Mouse (Mus musculus): ENCODE results near the gene Gpr179. TPM values are rescaled to one million over a fixed set of nuclear protein-coding genes. Genes with fewer than 3 reads are reported as not detected.
"Not testable (repeated sequence)": the region's sequence is repeated elsewhere in the genome, so short reads cannot be mapped to it uniquely, and the experiment has no call there.

Gene Gpr179
- polyA plus RNA-seq, 1 experiment from 2014 or later: 0.16 TPM

DNA sequence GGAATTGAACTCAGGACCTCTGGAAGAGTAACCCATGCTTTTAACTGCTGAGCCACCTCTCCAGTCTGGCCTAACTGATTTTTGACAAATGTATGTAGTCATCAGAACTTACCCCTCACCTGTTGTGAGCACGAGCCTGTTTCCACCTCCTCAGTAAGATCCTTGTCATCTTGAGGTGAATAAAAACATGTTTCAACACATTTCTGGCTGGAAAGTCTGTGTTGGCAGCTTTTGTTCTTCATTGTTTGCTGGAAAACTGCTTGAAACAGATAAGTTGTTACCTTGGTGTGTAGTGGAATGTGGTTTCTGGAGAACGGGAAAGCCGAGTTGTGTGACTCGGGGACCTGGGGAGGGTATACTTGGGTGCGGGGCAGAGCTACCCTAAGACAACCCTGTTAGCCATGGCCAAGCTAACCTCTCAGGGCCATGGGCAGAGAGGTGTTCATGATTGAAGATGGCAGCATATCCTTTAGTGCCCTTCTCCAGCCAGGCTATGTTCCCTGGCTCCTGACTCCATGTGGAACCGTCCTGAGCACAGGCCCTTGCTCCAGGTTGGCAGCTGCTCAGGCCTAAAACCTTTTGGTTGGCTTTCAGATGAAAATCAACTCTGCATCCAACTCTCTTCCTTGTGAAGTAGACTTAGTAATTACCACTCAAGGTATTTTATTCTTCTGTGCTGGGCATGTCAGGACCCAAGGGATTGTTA is 20.4 kb upstream of the Gpr179 start:
- no peak overlapping the region for H3K4me2 ChIP-seq
- peaks cover 18% of the 10 kb centered on the region for H3K4me1 ChIP-seq (replicated peaks)
- ATAC-seq (ENCODE audit: low FRiP score): no peak
- peaks cover 42% of the 10 kb centered on the region for H3K36me3 ChIP-seq
- 91% methylated on average over 6 of the region's 6 CpGs for WGBS
- H3K4me3 ChIP-seq: no peak overlapping the region
- 0 out of 2 replicates have a peak overlapping the region, but pooled peaks have one; percentile 13 for H3K9ac ChIP-seq
- no peaks in the 10 kb centered on the region for H3K9me3 ChIP-seq
- no peaks in the 10 kb centered on the region for H3K27me3 ChIP-seq
- 0 out of 2 replicates have a peak overlapping the region, but pooled peaks have one; percentile 8 for H3K27ac ChIP-seq

DNA sequence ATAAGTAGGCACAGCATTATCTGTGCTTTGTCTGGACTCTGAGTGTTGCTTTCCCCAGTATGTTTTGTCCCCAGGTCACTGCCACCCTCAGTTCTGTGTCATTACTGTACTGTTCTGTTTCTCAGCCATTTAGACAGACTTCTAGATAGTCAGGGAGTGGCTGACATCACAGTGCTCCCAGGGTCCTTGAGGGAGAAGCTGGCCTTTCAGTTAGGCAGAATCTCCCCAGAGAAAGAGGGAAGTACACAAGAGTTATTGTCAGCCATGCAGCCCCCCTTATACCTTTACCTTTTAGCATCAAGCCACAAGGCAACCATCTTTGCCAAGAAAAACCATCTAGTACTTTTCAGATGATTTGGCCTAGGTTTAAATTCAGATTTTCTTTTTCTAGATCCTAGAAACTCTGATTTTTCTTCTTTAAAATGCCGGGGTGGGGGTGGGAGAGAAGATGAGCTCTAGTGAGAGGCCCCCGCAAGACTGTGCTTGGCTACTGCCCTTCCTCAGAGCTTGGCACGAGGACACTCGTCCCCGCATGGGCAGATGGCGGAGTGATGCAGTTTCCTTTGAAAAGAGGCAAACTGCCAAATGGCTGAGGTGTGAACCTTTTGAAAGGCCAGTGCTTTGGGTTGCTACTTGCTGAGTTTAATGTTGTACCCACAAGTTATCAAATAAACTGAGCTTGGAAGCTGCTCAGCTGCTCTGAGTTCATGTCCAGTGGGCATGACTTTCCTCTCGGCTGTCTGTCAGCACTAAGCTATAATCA is 18.6 kb upstream of the Gpr179 start:
- Histone ChIP-seq H3K4me3 (no peak overlapping the region), H3K4me2 (no peak overlapping the region), H3K9ac (no peak overlapping the region), H3K27me3 (no peaks in the 10 kb centered on the region), H3K27ac (peak overlapping the region; percentile 40; the same call in 1 of the 2 replicates), H3K9me3 (no peaks in the 10 kb centered on the region), H3K36me3 (peaks cover 24% of the 10 kb centered on the region), H3K4me1 (replicated peaks) (peaks cover 34% of the 10 kb centered on the region)
- no peak for ATAC-seq (ENCODE audit: low FRiP score)
- 80% methylated on average over 7 of the region's 7 CpGs for WGBS

DNA sequence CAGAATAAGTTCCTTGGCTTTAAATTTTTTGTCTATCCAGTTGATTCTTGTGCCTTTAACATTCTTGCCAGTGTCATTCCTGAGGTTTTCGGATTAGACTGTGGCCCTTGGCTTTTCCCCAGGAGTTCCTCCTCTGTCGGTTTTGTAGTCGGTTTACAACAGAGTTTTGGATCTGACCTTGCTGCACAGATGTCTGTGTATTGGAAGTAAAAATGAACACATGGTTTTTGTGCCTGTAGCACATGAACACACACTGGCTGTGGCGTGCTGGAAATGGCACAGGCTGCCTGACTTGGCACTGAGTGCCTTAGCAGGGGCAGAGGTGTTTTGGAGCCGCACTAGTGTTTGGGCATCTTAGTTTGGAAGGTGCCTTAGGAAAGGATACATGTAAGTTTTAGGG is 16.6 kb upstream of the Gpr179 start:
- no peak overlapping the region for H3K4me2 ChIP-seq
- no peak for ATAC-seq (ENCODE audit: low FRiP score)
- H3K4me3 ChIP-seq: no peak overlapping the region
- H3K9me3 ChIP-seq: no peaks in the 10 kb centered on the region
- no peak overlapping the region for H3K9ac ChIP-seq
- peaks cover 9% of the 10 kb centered on the region; the same call in 1 of the 2 replicates for H3K36me3 ChIP-seq
- peaks cover 54% of the 10 kb centered on the region for H3K4me1 ChIP-seq (replicated peaks)
- H3K27ac ChIP-seq: no peak overlapping the region
- H3K27me3 ChIP-seq: no peaks in the 10 kb centered on the region
- WGBS: 92% methylated on average over 5 of the region's 5 CpGs

DNA sequence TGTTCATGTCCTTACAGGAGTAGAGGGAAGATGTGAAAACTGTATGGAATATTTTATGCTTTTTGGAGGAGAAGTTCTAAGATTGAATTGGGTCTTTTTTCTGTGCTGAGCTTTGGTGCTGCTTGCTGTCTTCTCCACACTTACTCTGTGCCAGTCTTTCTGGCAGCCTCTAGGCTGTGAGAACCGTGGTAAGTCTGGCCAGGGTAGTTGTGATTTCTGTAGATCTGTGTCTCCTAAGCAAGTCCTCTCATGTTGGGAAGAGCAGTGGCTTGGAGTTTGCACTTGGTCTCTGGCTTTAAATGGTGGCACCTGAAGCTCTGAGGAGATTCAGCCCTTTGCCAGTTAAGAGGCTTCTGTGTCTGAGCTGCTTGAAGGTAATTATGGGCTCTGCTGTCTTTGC is 13.7 kb upstream of the Gpr179 start:
- Histone ChIP-seq H3K27me3 (no peaks in the 10 kb centered on the region), H3K9ac (peak overlapping the region; percentile 100), H3K4me3 (peak overlapping the region; percentile 100), H3K27ac (peak overlapping the region; percentile 60), H3K9me3 (no peaks in the 10 kb centered on the region), H3K36me3 (0 out of 2 replicates have a peak, but pooled peaks cover 4% of the 10 kb centered on the region), H3K4me1 (replicated peaks) (peaks cover 57% of the 10 kb centered on the region), H3K4me2 (peak overlapping the region; percentile 98)
- 73% methylated on average over 1 of the region's 1 CpGs for WGBS
- ATAC-seq (ENCODE audit: low FRiP score): no peak

DNA sequence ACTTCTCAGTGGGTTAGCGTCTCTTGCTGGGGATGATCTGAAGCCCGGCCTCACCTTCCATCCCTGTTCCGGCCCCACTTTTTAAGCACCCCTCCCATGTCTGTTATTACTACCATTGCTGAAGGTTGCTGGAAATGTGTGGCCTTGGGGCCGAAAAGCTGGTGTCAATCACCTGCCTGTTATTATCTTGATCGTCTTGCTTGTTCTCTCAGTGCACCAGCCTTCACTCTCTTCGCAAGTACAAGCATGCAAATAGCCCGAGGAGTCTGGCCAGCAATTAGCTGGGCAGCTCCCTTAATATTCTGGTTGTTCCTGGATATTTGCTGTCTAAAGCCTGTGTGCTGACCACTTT is 11.7 kb upstream of the Gpr179 start:
- no peak for ATAC-seq (ENCODE audit: low FRiP score)
- Histone ChIP-seq H3K27me3 (no peaks in the 10 kb centered on the region), H3K9ac (peak overlapping the region; percentile 100), H3K4me2 (peak overlapping the region; percentile 98), H3K36me3 (0 out of 2 replicates have a peak, but pooled peaks cover 4% of the 10 kb centered on the region), H3K27ac (no peak overlapping the region), H3K4me1 (replicated peaks) (peaks cover 52% of the 10 kb centered on the region), H3K9me3 (no peaks in the 10 kb centered on the region), H3K4me3 (peak overlapping the region; percentile 100)
- WGBS: 0% methylated on average over 7 of the region's 7 CpGs

DNA sequence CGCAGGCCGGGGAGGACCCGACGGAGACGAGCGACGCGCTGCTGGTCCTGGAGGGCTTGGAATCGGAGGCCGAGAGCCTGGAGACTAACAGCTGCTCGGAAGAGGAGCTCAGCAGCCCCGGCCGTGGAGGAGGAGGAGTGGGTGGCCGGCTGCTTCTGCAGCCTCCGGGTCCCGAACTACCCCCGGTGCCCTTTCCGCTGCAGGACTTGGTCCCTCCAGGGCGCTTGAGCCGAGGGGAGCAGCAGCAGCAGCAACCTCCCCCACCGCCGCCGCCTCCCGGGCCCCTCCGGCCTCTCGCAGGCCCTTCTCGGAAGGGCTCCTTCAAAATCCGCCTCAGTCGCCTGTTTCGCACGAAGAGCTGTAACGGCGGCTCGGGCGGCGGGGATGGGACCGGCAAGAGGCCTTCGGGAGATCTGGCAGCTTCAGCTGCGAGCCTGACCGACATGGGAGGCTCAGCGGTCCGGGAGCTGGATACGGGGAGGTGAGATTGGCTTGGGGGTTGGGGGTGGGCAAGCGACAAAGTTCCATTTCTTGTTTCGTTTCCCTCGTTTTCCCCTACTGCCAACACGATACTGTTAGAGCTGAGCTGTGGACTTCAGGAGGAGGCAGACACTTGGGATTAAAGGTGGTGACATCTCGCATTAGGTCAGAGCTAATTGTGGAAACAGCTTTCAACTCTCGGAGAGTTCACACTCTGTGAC is 11.2 kb upstream of the Gpr179 start:
- H3K4me3 ChIP-seq: peak overlapping the region; percentile 100
- H3K27ac ChIP-seq: peak overlapping the region; percentile 90
- peak overlapping the region; percentile 100 for H3K9ac ChIP-seq
- peak overlapping the region; percentile 98 for H3K4me2 ChIP-seq
- peaks cover 46% of the 10 kb centered on the region for H3K4me1 ChIP-seq (replicated peaks)
- WGBS: 1% methylated on average over 48 of the region's 49 CpGs
- H3K27me3 ChIP-seq: no peaks in the 10 kb centered on the region
- 0 out of 2 replicates have a peak, but pooled peaks have one; percentile 2 for ATAC-seq (ENCODE audit: low FRiP score)
- 0 out of 2 replicates have a peak, but pooled peaks cover 4% of the 10 kb centered on the region for H3K36me3 ChIP-seq
- H3K9me3 ChIP-seq: no peaks in the 10 kb centered on the region

DNA sequence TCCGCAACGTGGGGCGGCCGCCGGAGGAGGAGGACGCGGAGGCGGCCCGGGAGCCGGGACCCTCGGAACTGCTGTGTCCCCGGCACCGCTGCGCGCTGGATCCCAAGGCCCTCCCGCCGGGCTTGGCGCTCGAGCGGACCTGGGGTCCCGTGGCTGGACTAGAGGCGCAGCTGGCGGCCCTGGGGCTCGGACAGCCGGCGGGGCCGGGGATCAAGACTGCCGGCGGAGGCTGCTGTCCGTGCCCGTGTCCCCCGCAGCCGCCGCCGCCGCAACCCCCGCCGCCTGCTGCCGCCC is 10.7 kb upstream of the Gpr179 start:
- under 1% methylated on average over 36 of the region's 39 CpGs for WGBS

DNA sequence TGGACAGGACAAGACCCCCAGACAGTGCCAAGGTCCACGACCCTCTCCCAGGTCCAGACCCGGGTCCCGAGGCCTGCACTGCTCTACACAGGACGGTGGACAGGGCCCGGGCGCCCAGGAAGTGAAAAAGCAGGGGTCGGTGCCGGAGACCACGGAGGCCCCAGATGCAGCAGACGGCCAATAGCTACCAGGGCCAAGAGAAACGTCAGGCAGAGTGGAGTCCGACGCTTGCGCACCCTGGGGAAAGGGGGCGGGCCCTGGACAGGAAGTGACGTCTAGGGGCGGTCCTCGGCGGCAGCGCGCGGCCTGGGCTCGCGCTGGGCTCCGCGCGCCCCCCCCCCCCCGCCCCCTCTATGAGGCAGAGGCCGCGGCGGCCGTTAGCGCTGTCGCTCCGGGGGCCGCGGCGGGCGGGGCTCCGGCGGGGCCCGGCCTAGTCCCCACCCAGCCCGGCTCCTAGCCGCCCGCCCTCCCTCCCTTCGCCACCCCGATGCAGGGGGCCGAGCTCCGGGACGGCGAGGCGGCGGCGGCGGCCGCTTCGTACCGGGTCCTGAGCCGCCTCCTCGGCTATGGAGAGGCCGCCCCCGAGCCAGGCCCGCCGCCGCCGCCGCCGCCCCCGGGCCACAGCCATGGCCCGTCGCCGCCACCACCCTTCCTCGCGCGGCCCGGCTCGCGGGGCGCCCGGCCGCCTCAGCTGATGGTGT is 10.2 kb upstream of the Gpr179 start, which contains the start of gene Socs7:
Gene Socs7 (plus strand): TSS at position 604 of the 701 bp plus-strand sequence.
- WGBS: 2% methylated on average over 34 of the region's 81 CpGs
- Histone ChIP-seq H3K9me3 (no peaks in the 10 kb centered on the region), H3K27me3 (no peaks in the 10 kb centered on the region)

More for the DNA sequence above, 10.7 kb upstream of the Gpr179 start:
- H3K27ac ChIP-seq: peak overlapping the region; percentile 90
- peak overlapping the region; percentile 100 for H3K9ac ChIP-seq
- peaks cover 44% of the 10 kb centered on the region for H3K4me1 ChIP-seq (replicated peaks)
- H3K4me2 ChIP-seq: peak overlapping the region; percentile 98
- no peaks in the 10 kb centered on the region for H3K36me3 ChIP-seq
- H3K9me3 ChIP-seq: no peaks in the 10 kb centered on the region
- peak; percentile 60 for ATAC-seq (ENCODE audit: low FRiP score)
- no peaks in the 10 kb centered on the region for H3K27me3 ChIP-seq
- H3K4me3 ChIP-seq: peak overlapping the region; percentile 100

DNA sequence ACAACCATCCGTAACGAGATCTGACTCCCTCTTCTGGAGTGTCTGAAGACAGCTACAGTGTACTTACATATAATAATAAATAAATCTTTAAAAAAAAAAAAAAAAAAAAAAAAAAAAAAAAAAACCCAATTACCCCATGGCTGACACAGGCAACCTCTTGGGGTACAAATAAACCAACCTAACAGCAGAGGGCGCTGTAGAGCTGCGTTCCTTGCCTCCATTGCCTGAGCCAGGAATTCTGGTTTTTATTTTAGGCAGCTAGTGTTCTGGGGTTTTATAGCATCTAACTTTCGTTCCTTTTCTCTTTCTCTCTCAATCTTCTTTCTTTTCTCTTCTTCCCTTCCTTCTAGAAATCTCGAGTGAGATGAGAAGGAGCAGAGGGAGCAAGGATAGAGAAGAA is 5.8 kb upstream of the Gpr179 start:
- H3K9ac ChIP-seq; H3K36me3 ChIP-seq; H3K4me1 ChIP-seq (replicated peaks); H3K27me3 ChIP-seq; H3K4me2 ChIP-seq; H3K27ac ChIP-seq; H3K9me3 ChIP-seq; ATAC-seq (ENCODE audit: low FRiP score); H3K4me3 ChIP-seq: not testable (repeated sequence)
- WGBS: 16% methylated on average over 5 of the region's 6 CpGs

More for the DNA sequence above, 10.2 kb upstream of the Gpr179 start, which contains the start of gene Socs7:
- Histone ChIP-seq H3K4me3 (peak within 1 kb of the TSS; percentile 100), H3K9ac (peak within 1 kb of the TSS; percentile 100), H3K4me2 (peak within 1 kb of the TSS; percentile 98), H3K27ac (peak within 1 kb of the TSS; percentile 90), H3K36me3 (no peaks in the 10 kb centered on the region), H3K4me1 (replicated peaks) (peaks cover 42% of the 10 kb centered on the region)
- ATAC-seq (ENCODE audit: low FRiP score): peak; percentile 98

DNA sequence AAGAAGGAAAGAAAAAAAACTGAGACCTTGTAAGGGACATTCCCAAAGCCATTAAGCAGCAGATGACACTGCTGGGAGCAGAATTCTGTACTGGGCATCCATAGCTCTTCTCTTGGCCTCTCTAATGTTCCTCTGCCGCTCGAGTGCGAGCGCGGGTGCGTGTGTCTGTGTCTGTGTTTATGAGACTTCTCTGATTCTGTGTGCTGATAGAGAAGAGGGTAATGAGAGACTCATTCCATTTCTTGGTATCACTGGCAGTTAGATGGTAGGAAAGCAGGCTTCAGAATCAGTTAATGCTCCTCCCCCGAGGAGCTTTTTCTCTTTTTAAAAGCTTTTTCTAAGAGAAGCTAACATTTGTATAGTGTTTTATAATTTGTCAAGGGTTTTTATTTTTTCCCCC is 3.4 kb upstream of the Gpr179 start:
- no peaks in the 10 kb centered on the region for H3K27me3 ChIP-seq
- no peaks in the 10 kb centered on the region for H3K9me3 ChIP-seq
- H3K4me3 ChIP-seq: no peak overlapping the region
- WGBS: 91% methylated on average over 7 of the region's 7 CpGs
- H3K4me2 ChIP-seq: no peak overlapping the region
- no peak for ATAC-seq (ENCODE audit: low FRiP score)
- H3K4me1 ChIP-seq (replicated peaks): peaks cover 24% of the 10 kb centered on the region
- no peaks in the 10 kb centered on the region for H3K36me3 ChIP-seq
- H3K27ac ChIP-seq: no peak overlapping the region
- no peak overlapping the region for H3K9ac ChIP-seq

DNA sequence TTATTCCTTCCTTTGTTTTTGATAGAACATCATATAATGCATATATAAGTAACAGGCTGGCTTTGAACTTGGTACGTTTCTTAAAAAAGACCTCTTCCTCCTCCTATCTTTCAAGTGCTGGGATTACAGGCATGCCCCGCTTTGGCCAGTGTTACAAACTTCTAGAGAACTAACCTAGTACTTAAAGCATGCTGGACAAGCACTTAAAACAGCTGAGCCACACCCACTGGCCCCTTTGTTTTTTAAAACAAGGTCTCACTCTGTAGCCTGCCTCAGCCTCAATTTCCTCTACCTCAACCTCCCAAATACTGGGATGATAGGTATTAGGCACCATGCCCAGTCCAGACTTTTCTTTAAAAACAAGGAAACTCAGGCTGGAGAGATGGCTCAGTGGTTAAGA is 2.8 kb upstream of the Gpr179 start:
- H3K27me3 ChIP-seq: no peaks in the 10 kb centered on the region
- WGBS: 89% methylated on average over 2 of the region's 2 CpGs
- H3K4me3 ChIP-seq: no peak overlapping the region
- peaks cover 30% of the 10 kb centered on the region for H3K4me1 ChIP-seq (replicated peaks)
- H3K27ac ChIP-seq: no peak overlapping the region
- no peaks in the 10 kb centered on the region for H3K36me3 ChIP-seq
- no peak for ATAC-seq (ENCODE audit: low FRiP score)
- H3K4me2 ChIP-seq: no peak overlapping the region
- H3K9me3 ChIP-seq: no peaks in the 10 kb centered on the region
- no peak overlapping the region for H3K9ac ChIP-seq

Data from hindbrain, embryonic 13.5 days (tissue).